Mouse (Mus musculus) adrenal gland, postnatal 14 days (tissue): ENCODE data around the gene Rps6ka4. TPM values are rescaled to one million over a fixed set of nuclear protein-coding genes. Genes with fewer than 3 reads are reported as not detected.

Source experiments
- microRNA-seq, 2 experiments: library from miRNA; unstranded; fragments of <30 nt; microRNA quantifications; one replicate each; pipeline ENCODE4 v1.2.0; 2021
- total RNA-seq: library from RNA; stranded (reverse); gene quantifications from 2 replicates; pipeline ENCODE4 v1.2.3, GENCODE M21; 2021

Rps6ka4 gene
- total RNA-seq, 1 experiment from 2014 or later, result 21.4 TPM

Small RNA genes lying within 50 kb of the gene (microRNA-seq; reads per million reads assigned to microRNA genes)
- gene Mir5046, result 0 reads per million in 2 experiments

Other genes starting within 250 kb of the Rps6ka4 start
- 2.4 and 4.7 TPM in 2 replicates for gene Ccdc88b, start 17.6 kb upstream of the Rps6ka4 start, total RNA-seq
- gene Trmt112, start 69.1 kb upstream of the Rps6ka4 start, total RNA-seq, result 76.6 and 79.0 TPM in 2 replicates
- gene Prdx5, start 69.5 kb upstream of the Rps6ka4 start, total RNA-seq, result 420 and 426 TPM in 2 replicates
- gene Esrra, start 81.2 kb upstream of the Rps6ka4 start, total RNA-seq, result 63.2 and 67.0 TPM in 2 replicates
- gene Catsperz, start 84.7 kb upstream of the Rps6ka4 start, total RNA-seq, result 0.53 TPM in 1 of 2 replicates, not detected in the other
- gene Kcnk4, start 93.9 kb upstream of the Rps6ka4 start, total RNA-seq, result 0.93 TPM in 1 of 2 replicates, not detected in the other
- gene Bad, start 101.2 kb upstream of the Rps6ka4 start, total RNA-seq, result 43.0 and 45.0 TPM in 2 replicates
- 43.0 and 43.3 TPM in 2 replicates for gene Gpr137, start 101.8 kb upstream of the Rps6ka4 start, total RNA-seq
- gene Ppp1r14b, start 134.3 kb upstream of the Rps6ka4 start, total RNA-seq, result 264 and 275 TPM in 2 replicates
- gene Plcb3, start 135.8 kb upstream of the Rps6ka4 start, total RNA-seq, result 52.1 and 54.6 TPM in 2 replicates
- gene Fkbp2, start 139.9 kb upstream of the Rps6ka4 start, total RNA-seq, result 115 and 121 TPM in 2 replicates
- 116 and 122 TPM in 2 replicates for gene Vegfb, start 147.0 kb upstream of the Rps6ka4 start, total RNA-seq
- gene Dnajc4, start 151.9 kb upstream of the Rps6ka4 start, total RNA-seq, result 44.4 and 47.4 TPM in 2 replicates
- 24.5 and 37.4 TPM in 2 replicates for gene Nudt22, start 155.5 kb upstream of the Rps6ka4 start, total RNA-seq
- gene Trpt1, start 155.5 kb upstream of the Rps6ka4 start, total RNA-seq, result 15.0 and 15.1 TPM in 2 replicates
- 6.4 and 14.2 TPM in 2 replicates for gene Fermt3, start 178.8 kb upstream of the Rps6ka4 start, total RNA-seq
- gene Stip1, start 199.3 kb upstream of the Rps6ka4 start, total RNA-seq, result 132 and 155 TPM in 2 replicates
- gene Macrod1, start 216.2 kb upstream of the Rps6ka4 start, total RNA-seq, result 118 and 138 TPM in 2 replicates